Mouse (Mus musculus): ENCODE measurements at regions not wholly inside any gene's neighbourhood (a gene's known extent, or its start where the extent isn't known, plus 50 kb on each side); places are given as distances from the start of the nearest gene placed in this dataset.

- TF ChIP-seq CTCF (IDR thresholded peaks at IDR 0.05; ENCODE audit: extremely low read depth, insufficient read depth, low read length), result no peak
- TF ChIP-seq POLR2A (IDR thresholded peaks at IDR 0.05; ENCODE audit: extremely low read depth, insufficient read depth, low read length), result no peak
Measured at GRCm38 (mm10) chr5:28596537-28597314, 129.7 kb upstream of the Shh start.
